Mouse (Mus musculus) cerebellum, postnatal 10 days (tissue): ENCODE measurements around the gene Ms4a18.

Source experiments
- DNase-seq, 2 experiments: peaks; one replicate each; pipeline ENCODE4 v3.0.0; 2021; ENCODE audit warnings: mixed read lengths in 2 of 2

The Ms4a18 gene

GRCm38 (mm10) chr19:10980210-10980609 is 37.6 kb downstream of the Ms4a18 start:
- DNase-seq = peak in 1 of 2 experiments; percentile 11

- peak; percentile 89 to 91 for DNase-seq
Observed at GRCm38 (mm10) chr19:10979184-10980168, 38.4 kb downstream of the Ms4a18 start.

GRCm38 (mm10) chr19:10976318-10976717 is 41.5 kb downstream of the Ms4a18 start:
- DNase-seq = peak; percentile 18 to 27

GRCm38 (mm10) chr19:10975187-10975586 is 42.6 kb downstream of the Ms4a18 start:
- no peak for DNase-seq

- no peak for DNase-seq
Observed at GRCm38 (mm10) chr19:10974238-10974865, 43.5 kb downstream of the Ms4a18 start, which contains the start of gene Ms4a10. TSS of gene Ms4a10 (minus strand) at chr19:10974670.

- DNase-seq = no peak
Observed at GRCm38 (mm10) chr19:10973187-10973586, 44.6 kb downstream of the Ms4a18 start.

GRCm38 (mm10) chr19:10972660-10973059 is 45.2 kb downstream of the Ms4a18 start:
- DNase-seq = no peak

GRCm38 (mm10) chr19:10970457-10970856 is 47.4 kb downstream of the Ms4a18 start:
- DNase-seq = no peak

GRCm38 (mm10) chr19:10968578-10968977 is 49.3 kb downstream of the Ms4a18 start:
- DNase-seq = no peak

GRCm38 (mm10) chr19:10965721-10966120 is 52.1 kb downstream of the Ms4a18 start:
- no peak for DNase-seq

- DNase-seq = no peak
Observed at GRCm38 (mm10) chr19:10959978-10960346, 57.9 kb downstream of the Ms4a18 start.

- DNase-seq = peak; percentile 80 to 91
Observed at GRCm38 (mm10) chr19:10959085-10959977, 58.5 kb downstream of the Ms4a18 start.

GRCm38 (mm10) chr19:10952021-10952939 is 65.6 kb downstream of the Ms4a18 start:
- peak; percentile 48 to 53 for DNase-seq

- DNase-seq = no peak
Observed at GRCm38 (mm10) chr19:10949558-10949957, 68.3 kb downstream of the Ms4a18 start.

GRCm38 (mm10) chr19:10949112-10949511 is 68.7 kb downstream of the Ms4a18 start, which contains the start of gene Ccdc86:
TSS of gene Ccdc86 (minus strand) at chr19:10949266.
- peak; percentile 98 to 99 for DNase-seq

GRCm38 (mm10) chr19:10948416-10948815 is 69.4 kb downstream of the Ms4a18 start:
- peak; percentile 17 to 26 for DNase-seq

- no peak for DNase-seq
Observed at GRCm38 (mm10) chr19:10947219-10947618, 70.6 kb downstream of the Ms4a18 start.
